Mouse (Mus musculus): ENCODE measurements around the gene Foxd4. TPM values are rescaled to one million over a fixed set of nuclear protein-coding genes. Genes with fewer than 3 reads are reported as not detected.

The Foxd4 gene
- polyA plus RNA-seq (2012; rRNA removed), result 0.20 and 0.29 TPM in 2 replicates

DNA sequence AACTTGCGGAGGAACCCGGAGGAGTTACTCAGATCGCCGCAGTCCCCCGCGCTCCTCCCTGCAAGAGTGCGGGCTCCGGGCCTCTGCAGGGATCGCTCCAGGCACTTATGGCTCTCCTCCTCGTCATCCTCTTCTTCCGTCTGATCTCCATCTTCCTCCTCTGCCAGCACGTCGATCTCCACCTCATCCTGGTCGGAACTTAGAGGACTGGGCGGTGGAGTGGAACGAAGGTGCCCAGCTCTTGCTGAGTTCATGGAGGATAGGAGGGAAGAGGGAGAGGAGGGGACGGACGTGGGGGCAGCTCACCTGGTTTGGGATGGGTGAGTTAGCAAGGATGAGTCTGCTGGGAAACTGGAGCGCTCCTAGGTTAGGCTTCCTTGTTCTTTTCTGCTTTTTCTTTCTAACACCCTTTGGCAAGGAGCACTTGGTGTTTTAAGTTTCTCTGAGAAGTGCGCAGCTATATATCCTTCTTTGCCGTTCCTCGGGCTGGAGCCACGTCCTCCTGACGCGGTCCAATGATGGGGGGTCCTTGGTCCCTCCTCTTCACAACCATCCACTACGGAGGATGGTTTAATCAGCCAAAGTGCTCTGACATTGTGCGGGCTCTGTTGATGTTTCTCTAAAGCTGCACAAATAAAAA, at the start of gene Foxd4:
TSS of gene Foxd4 (minus strand) at position 617 of the 640 bp plus-strand sequence.

DNA sequence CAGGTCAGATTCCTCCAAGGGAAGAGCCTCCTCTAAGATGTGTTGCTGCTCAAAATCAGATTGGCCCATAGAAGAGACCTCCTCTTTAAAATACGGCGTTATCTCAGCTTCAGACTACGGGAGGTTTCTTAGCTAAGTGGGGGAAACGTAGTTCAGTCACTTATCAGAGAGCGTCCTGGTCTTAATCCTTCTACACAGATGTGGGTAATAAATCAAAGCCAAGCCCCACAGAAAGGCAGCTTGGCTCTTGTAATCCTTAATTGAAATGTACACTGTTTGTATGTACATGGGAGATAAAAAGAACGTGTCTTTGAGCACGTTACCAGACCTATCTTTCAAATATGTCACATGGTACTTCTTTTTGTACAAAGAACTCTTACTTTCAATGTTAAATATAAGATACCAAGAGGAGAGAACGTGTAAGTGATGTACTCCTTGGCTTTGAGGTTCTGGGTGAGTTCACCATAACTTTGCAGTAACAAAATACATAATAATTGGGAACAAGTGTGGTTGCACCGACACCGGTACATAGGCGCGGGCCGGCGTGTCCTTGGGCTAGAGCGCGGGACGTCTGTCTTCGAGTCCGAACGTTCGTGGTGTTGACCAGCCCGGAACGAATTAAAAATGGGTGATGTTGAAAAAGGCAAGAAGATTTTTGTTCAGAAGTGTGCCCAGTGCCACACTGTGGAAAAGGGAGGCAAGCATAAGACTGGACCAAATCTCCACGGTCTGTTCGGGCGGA, 25.7 kb downstream of the Foxd4 start, which contains the start of gene Gm10053:
TSS of gene Gm10053 (plus strand) at position 558 of the 742 bp plus-strand sequence.

DNA sequence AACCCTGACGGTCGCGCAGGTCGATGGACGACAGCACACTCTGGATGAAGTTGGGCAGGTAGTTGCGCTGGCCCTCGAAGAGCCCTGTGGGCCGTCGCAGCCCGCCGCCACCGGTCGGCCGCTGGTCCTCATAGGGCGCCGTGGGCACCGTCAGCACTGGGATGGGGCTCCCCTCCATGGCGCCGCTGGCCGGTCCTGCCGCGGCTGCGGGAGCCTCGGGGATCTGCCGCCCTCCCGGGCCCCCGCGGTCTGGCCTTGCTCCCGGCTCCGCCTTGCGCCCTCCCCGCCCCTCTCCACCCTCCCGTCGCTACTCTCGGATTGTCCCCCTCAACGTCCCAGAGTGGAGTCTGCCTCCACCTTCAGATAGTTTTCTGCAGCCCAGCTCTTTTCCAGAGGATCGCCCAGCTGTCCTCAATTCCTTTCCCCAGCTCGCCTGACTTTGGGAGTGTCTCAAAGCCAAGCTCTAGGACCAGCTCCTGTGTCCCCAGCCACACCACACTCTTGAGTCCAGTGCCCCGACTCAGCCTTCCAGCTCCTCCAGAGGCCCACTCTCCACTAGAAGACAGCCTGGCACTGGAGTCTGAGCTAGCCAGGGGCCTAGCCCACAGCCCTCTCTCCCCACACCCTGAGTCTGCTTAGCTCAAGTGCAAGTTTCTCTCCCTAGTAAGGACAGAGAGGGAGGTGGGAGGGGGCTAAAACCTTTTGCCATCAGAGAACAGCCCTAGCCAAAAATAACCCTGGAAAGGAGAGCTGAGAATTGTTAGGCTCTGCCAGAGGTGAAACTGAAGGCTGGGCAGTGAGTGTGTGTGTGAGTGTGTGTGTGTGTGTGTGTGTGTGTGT, 39.2 kb downstream of the Foxd4 start, which contains the start of gene Pgm5:
TSS of gene Pgm5 (minus strand) at position 244 of the 840 bp plus-strand sequence.

Other genes starting within 250 kb of the Foxd4 start
- 0.16 and 0.34 TPM in 2 replicates for gene Tmem252, start 227.2 kb downstream of the Foxd4 start, polyA plus RNA-seq (2012; rRNA removed)
- 6.3 and 13.0 TPM in 2 replicates for gene Pgm5, start 39.3 kb downstream of the Foxd4 start, polyA plus RNA-seq (2012; rRNA removed)
- 60.6 and 91.3 TPM in 2 replicates for gene Gm10053, start 25.5 kb downstream of the Foxd4 start, polyA plus RNA-seq (2012; rRNA removed)
- 18.1 and 19.3 TPM in 2 replicates for gene Cbwd1, start 60.4 kb upstream of the Foxd4 start, polyA plus RNA-seq (2012; rRNA removed)
- 1.1 and 2.0 TPM in 2 replicates for gene Dock8, start 98.3 kb upstream of the Foxd4 start, polyA plus RNA-seq (2012; rRNA removed)